7 mouse cellular contexts compared by ENCODE assay signal in genomic region chr2:25264851-25265250, GRCm38 (mm10). TPM values are rescaled to one million over a fixed set of nuclear protein-coding genes. Genes with fewer than 3 reads are reported as not detected.
DNase-seq lines count a peak whose midpoint lies in the region; ATAC-seq and TF ChIP-seq lines count a peak whose summit lies in the region.

No protein-coding gene starts in this region.

- TF ChIP-seq RAD21 in MEL (IDR thresholded peaks at IDR 0.05; ENCODE audit: low read depth, low read length): no peak

- peaks cover 0 to 36% of the 10 kb centered on the region in 2 experiments; a peak in 2 of 4 replicates for H3K36me3 ChIP-seq in MEL (ENCODE audit: control insufficient read depth in 1 of 2, insufficient read depth in 2 of 2, low read length in 2 of 2)
- H3K36me3 ChIP-seq in hindbrain, embryonic 10.5 days: peaks cover 22% of the 10 kb centered on the region
- H3K36me3 ChIP-seq in liver, embryonic 12.5 days: peaks cover 19% of the 10 kb centered on the region

- no peak for TF ChIP-seq CTCF in MEL (IDR thresholded peaks at IDR 0.05 in 2 of 3, conservative IDR thresholded peaks at IDR 0.05 in 1 of 3; ENCODE audit: control insufficient read depth in 1 of 3, insufficient read depth in 1 of 3, low read depth in 2 of 3, low read length in 3 of 3, poor library complexity in 1 of 3, severe bottlenecking in 1 of 3)

- H3K27me3 ChIP-seq in MEL (ENCODE audit: control insufficient read depth in 1 of 2, insufficient read depth in 2 of 2, low read length in 2 of 2): no peaks in the 10 kb centered on the region
- peaks cover 26% of the 10 kb centered on the region for H3K27me3 ChIP-seq in hindbrain, embryonic 10.5 days (ENCODE audit: insufficient read depth, poor library complexity, severe bottlenecking)
- peaks cover 11% of the 10 kb centered on the region for H3K27me3 ChIP-seq in liver, embryonic 12.5 days (replicated peaks)

- DNase-seq in 3T3-L1 (ENCODE audit: low read depth, low spot score) (peak; percentile 89), MEL (ENCODE audit: low read depth, low spot score) (no peak)
- DNase-seq in hindbrain, embryonic 10.5 days (ENCODE audit: low spot score): no peak
- no peak for DNase-seq in T-cell, adult 2 months (ENCODE audit: low spot score)
- DNase-seq in frontal cortex, postnatal 14 days (ENCODE audit: low spot score in 2 of 2): no peak

- 0 out of 2 replicates have a peak overlapping the region, but pooled peaks have one; percentile 13 for H3K27ac ChIP-seq in MEL (ENCODE audit: control insufficient read depth, low read depth, low read length)
- H3K27ac ChIP-seq in hindbrain, embryonic 10.5 days: no peak overlapping the region
- H3K27ac ChIP-seq in liver, embryonic 12.5 days: no peak overlapping the region

- H3K9ac ChIP-seq in MEL (ENCODE audit: control insufficient read depth, low read depth, low read length, poor library complexity, severe bottlenecking): peak overlapping the region; percentile 93
- H3K9ac ChIP-seq in liver, embryonic 12.5 days: peak overlapping the region; percentile 27; the same call in 1 of the 2 replicates

- TF ChIP-seq POLR2A in MEL (IDR thresholded peaks at IDR 0.05; ENCODE audit: control insufficient read depth in 1 of 2, insufficient read depth in 1 of 2, low read depth in 1 of 2, low read length in 2 of 2, poor library complexity in 1 of 2): no peak

- H3K4me2 ChIP-seq in liver, embryonic 12.5 days: peak overlapping the region; percentile 100

- ATAC-seq in liver, embryonic 12.5 days: no peak
- ATAC-seq in megakaryocyte progenitor cell, adult 5-6 weeks (replicated peaks; ENCODE audit: poor library complexity): no peak

- H3K4me3 ChIP-seq in MEL (ENCODE audit: control insufficient read depth in 1 of 2, insufficient read depth in 1 of 2, low read depth in 2 of 2, low read length in 2 of 2): peak overlapping the region; percentile 90 to 95
- peak overlapping the region; percentile 73; the same call in 1 of the 2 replicates for H3K4me3 ChIP-seq in hindbrain, embryonic 10.5 days
- H3K4me3 ChIP-seq in liver, embryonic 12.5 days: no peak overlapping the region

- peaks cover 55% of the 10 kb centered on the region for H3K79me2 ChIP-seq in MEL (ENCODE audit: control insufficient read depth, insufficient read depth, low read length, poor library complexity)

- peaks cover 10 to 52% of the 10 kb centered on the region in 2 experiments for H3K4me1 ChIP-seq in MEL (ENCODE audit: control insufficient read depth in 1 of 2, insufficient read depth in 2 of 2, low read length in 2 of 2)
- peaks cover 60% of the 10 kb centered on the region for H3K4me1 ChIP-seq in hindbrain, embryonic 10.5 days (replicated peaks)
- peaks cover 68% of the 10 kb centered on the region for H3K4me1 ChIP-seq in liver, embryonic 12.5 days

- H3K9me3 ChIP-seq in MEL (replicated peaks; ENCODE audit: insufficient read depth, low read length): no peaks in the 10 kb centered on the region
- H3K9me3 ChIP-seq in hindbrain, embryonic 10.5 days: no peaks in the 10 kb centered on the region
- no peaks in the 10 kb centered on the region for H3K9me3 ChIP-seq in liver, embryonic 12.5 days (replicated peaks)

- WGBS in hindbrain, embryonic 10.5 days: 78% methylated on average over 3 of the region's 3 CpGs
- 67% methylated on average over 3 of the region's 3 CpGs for WGBS in liver, embryonic 12.5 days (ENCODE audit: insufficient replicate concordance)

- TF ChIP-seq EP300 in MEL (IDR thresholded peaks at IDR 0.05; ENCODE audit: low read depth in 1 of 2, low read length in 2 of 2): no peak

TF ChIP-seq in MEL, 35 proteins besides CTCF, POLR2A, EP300 and RAD21:
- TF ChIP-seq ETS1 (IDR thresholded peaks at IDR 0.05; ENCODE audit: low read depth, low read length) (no peak), SMC3 (IDR thresholded peaks at IDR 0.05; ENCODE audit: low read depth, low read length) (no peak), POLR2AphosphoS5 (IDR thresholded peaks at IDR 0.05; ENCODE audit: borderline replicate concordance, low read depth, low read length) (no peak), KAT2A (conservative IDR thresholded peaks at IDR 0.05; ENCODE audit: low read depth, low read length) (no peak), ZC3H11A (IDR thresholded peaks at IDR 0.05; ENCODE audit: low read depth, low read length) (no peak), JUND (IDR thresholded peaks at IDR 0.05; ENCODE audit: low read depth, low read length) (no peak), MYC (IDR thresholded peaks at IDR 0.05; ENCODE audit: low read depth, low read length) (no peak), GATA1 (IDR thresholded peaks at IDR 0.05; ENCODE audit: low read depth, low read length) (no peak), ZMIZ1 (IDR thresholded peaks at IDR 0.05; ENCODE audit: low read depth, low read length) (no peak), UBTF (IDR thresholded peaks at IDR 0.05; ENCODE audit: borderline replicate concordance, insufficient read depth, low read depth, low read length) (no peak), NELFE (IDR thresholded peaks at IDR 0.05; ENCODE audit: low read depth, low read length) (no peak), BHLHE40 (IDR thresholded peaks at IDR 0.05; ENCODE audit: borderline replicate concordance, low read depth, low read length) (no peak), USF2 (IDR thresholded peaks at IDR 0.05; ENCODE audit: borderline replicate concordance in 1 of 2, insufficient read depth in 1 of 2, low read depth in 1 of 2, low read length in 2 of 2) (no peak), SIN3A (IDR thresholded peaks at IDR 0.05; ENCODE audit: low read length) (no peak), CHD1 (IDR thresholded peaks at IDR 0.05; ENCODE audit: low read depth, low read length) (no peak), POLR2AphosphoS2 (IDR thresholded peaks at IDR 0.05; ENCODE audit: low read length) (no peak), TCF12 (IDR thresholded peaks at IDR 0.05; ENCODE audit: low read depth, low read length) (no peak)

RNA-seq across cellular contexts. Expression of gene Tprn, which starts 2.4 kb away (rescaled TPM):
- 26.1 and 32.9 TPM in 2 replicates for total RNA-seq in MEL (2012; rRNA removed)
- 10 to 100 TPM in 1 of 2 experiments, not detected in 1; 50.8 TPM for polyA plus RNA-seq in MEL (2012; ENCODE audit: insufficient read depth in 1 of 2, insufficient read length in 2 of 2, low read depth in 1 of 2, low replicate concordance in 2 of 2, missing spikeins in 1 of 2)
- polyA plus RNA-seq in hindbrain, embryonic 10.5 days (2016; fragmentation: Nextera tagmentation; extraction: Ambion mirVana): 8.1 and 9.5 TPM in 2 replicates
- polyA plus RNA-seq in liver, embryonic 12.5 days (2016; fragmentation: Nextera tagmentation; extraction: Ambion mirVana): 7.9 and 9.0 TPM in 2 replicates
- total RNA-seq in megakaryocyte progenitor cell, adult 5-6 weeks (2015): 7.9 and 13.3 TPM in 2 replicates
- total RNA-seq in megakaryocyte progenitor cell, adult 5-6 weeks (2017): 7.6 and 9.2 TPM in 2 replicates

RNA-seq across cellular contexts. Expression of gene Ssna1, which starts 7.4 kb away (rescaled TPM):
- 194 and 226 TPM in 2 replicates for total RNA-seq in MEL (2012; rRNA removed)
- 100 to 1,000 TPM in 1 of 2 experiments, not detected in 1; 158 TPM for polyA plus RNA-seq in MEL (2012; ENCODE audit: insufficient read depth in 1 of 2, insufficient read length in 2 of 2, low read depth in 1 of 2, low replicate concordance in 2 of 2, missing spikeins in 1 of 2)
- 248 and 259 TPM in 2 replicates for polyA plus RNA-seq in hindbrain, embryonic 10.5 days (2016; fragmentation: Nextera tagmentation; extraction: Ambion mirVana)
- 164 and 179 TPM in 2 replicates for polyA plus RNA-seq in liver, embryonic 12.5 days (2016; fragmentation: Nextera tagmentation; extraction: Ambion mirVana)
- 136 and 148 TPM in 2 replicates for total RNA-seq in megakaryocyte progenitor cell, adult 5-6 weeks (2015)
- 71.3 and 92.7 TPM in 2 replicates for total RNA-seq in megakaryocyte progenitor cell, adult 5-6 weeks (2017)

RNA-seq across cellular contexts. Expression of gene Anapc2, which starts 7.4 kb away (rescaled TPM):
- 9.8 and 10.3 TPM in 2 replicates for total RNA-seq in MEL (2012; rRNA removed)
- 10 to 100 TPM in 1 of 2 experiments, not detected in 1; 67.0 TPM for polyA plus RNA-seq in MEL (2012; ENCODE audit: insufficient read depth in 1 of 2, insufficient read length in 2 of 2, low read depth in 1 of 2, low replicate concordance in 2 of 2, missing spikeins in 1 of 2)
- 150 and 156 TPM in 2 replicates for polyA plus RNA-seq in hindbrain, embryonic 10.5 days (2016; fragmentation: Nextera tagmentation; extraction: Ambion mirVana)
- polyA plus RNA-seq in liver, embryonic 12.5 days (2016; fragmentation: Nextera tagmentation; extraction: Ambion mirVana): 63.6 and 65.3 TPM in 2 replicates
- 28.3 and 34.4 TPM in 2 replicates for total RNA-seq in megakaryocyte progenitor cell, adult 5-6 weeks (2015)
- 36.5 and 42.4 TPM in 2 replicates for total RNA-seq in megakaryocyte progenitor cell, adult 5-6 weeks (2017)

RNA-seq across cellular contexts. Expression of gene Tmem203, which starts 9.6 kb away (rescaled TPM):
- total RNA-seq in MEL (2012; rRNA removed): 8.1 and 8.4 TPM in 2 replicates
- 10 to 100 TPM in 1 of 2 experiments, not detected in 1; 17.0 TPM for polyA plus RNA-seq in MEL (2012; ENCODE audit: insufficient read depth in 1 of 2, insufficient read length in 2 of 2, low read depth in 1 of 2, low replicate concordance in 2 of 2, missing spikeins in 1 of 2)
- 18.7 and 20.3 TPM in 2 replicates for polyA plus RNA-seq in hindbrain, embryonic 10.5 days (2016; fragmentation: Nextera tagmentation; extraction: Ambion mirVana)
- polyA plus RNA-seq in liver, embryonic 12.5 days (2016; fragmentation: Nextera tagmentation; extraction: Ambion mirVana): 16.2 and 17.3 TPM in 2 replicates
- 11.4 and 12.8 TPM in 2 replicates for total RNA-seq in megakaryocyte progenitor cell, adult 5-6 weeks (2015)
- 9.6 and 9.8 TPM in 2 replicates for total RNA-seq in megakaryocyte progenitor cell, adult 5-6 weeks (2017)

RNA-seq across cellular contexts. Expression of gene AL732309.1, which starts 18.2 kb away (rescaled TPM):
- 8.2 and 11.5 TPM in 2 replicates for total RNA-seq in MEL (2012; rRNA removed)
- polyA plus RNA-seq in MEL (2012; ENCODE audit: insufficient read depth in 1 of 2, insufficient read length in 2 of 2, low read depth in 1 of 2, low replicate concordance in 2 of 2, missing spikeins in 1 of 2): 1 to 10 TPM in 1 of 2 experiments, not detected in 1; 4.8 TPM
- polyA plus RNA-seq in hindbrain, embryonic 10.5 days (2016; fragmentation: Nextera tagmentation; extraction: Ambion mirVana): 5.7 and 6.2 TPM in 2 replicates
- 4.4 and 4.8 TPM in 2 replicates for polyA plus RNA-seq in liver, embryonic 12.5 days (2016; fragmentation: Nextera tagmentation; extraction: Ambion mirVana)
- 3.9 and 5.0 TPM in 2 replicates for total RNA-seq in megakaryocyte progenitor cell, adult 5-6 weeks (2015)
- total RNA-seq in megakaryocyte progenitor cell, adult 5-6 weeks (2017): 3.2 and 3.8 TPM in 2 replicates
